Mouse (Mus musculus) kidney, adult 18-20 months (tissue): ENCODE measurements around the gene Sgpl1.
"Not testable (repeated sequence)": the region's sequence is repeated elsewhere in the genome, so short reads cannot be mapped to it uniquely, and the experiment has no call there.

Source experiments
- DNase-seq: peaks from one replicate; pipeline ENCODE4 v3.0.0; 2021

The Sgpl1 gene

DNA sequence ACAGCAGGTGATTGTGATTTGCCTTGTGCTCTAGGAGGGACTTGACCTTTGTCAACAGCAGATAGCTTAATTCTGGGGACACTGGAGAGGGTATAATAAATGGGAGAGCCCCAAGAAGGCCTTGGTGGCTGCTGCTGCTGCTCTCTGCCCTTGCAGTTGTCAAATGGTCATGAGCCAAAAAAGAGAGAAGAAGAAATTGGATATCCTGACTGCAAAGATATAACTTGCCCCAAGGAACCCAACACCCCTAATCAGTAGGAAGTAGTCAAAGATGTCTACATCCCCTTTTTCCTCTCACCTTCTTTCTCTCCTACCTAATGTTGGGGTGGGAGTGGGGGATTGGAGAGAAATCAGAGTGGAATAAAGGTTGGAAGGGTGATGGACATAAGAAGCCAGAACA is 4.6 kb upstream of the Sgpl1 start:
- DNase-seq: no peak

DNA sequence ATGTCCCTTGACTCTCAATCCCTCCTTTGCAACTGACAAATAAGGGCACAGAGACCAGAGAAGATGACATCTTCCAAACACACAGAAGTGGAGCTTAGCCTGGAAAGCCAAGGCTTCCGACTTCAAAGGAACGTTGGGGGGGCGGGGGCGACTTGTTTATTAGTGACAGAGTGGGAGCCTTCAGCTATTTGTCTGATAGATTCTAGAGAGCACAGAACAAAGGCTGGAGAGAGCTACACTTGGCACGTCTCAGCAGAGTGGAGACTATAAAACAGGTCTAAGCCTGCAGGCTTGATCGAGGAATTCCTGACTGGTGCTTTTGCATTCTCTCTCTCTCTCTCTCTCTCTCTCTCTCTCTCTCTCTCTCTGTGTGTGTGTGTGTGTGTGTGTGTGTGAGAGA is 3.1 kb upstream of the Sgpl1 start:
- no peak for DNase-seq

GRCm38 (mm10) chr10:61149476-61149875 is 2.0 kb upstream of the Sgpl1 start:
- DNase-seq: no peak

GRCm38 (mm10) chr10:61146807-61147156 is 721 bp downstream of the Sgpl1 start:
- no peak for DNase-seq

- DNase-seq: peak; percentile 59
Observed at GRCm38 (mm10) chr10:61146119-61146806, 1.2 kb downstream of the Sgpl1 start.

- no peak for DNase-seq
Observed at GRCm38 (mm10) chr10:61145766-61146118, 1.8 kb downstream of the Sgpl1 start.

DNA sequence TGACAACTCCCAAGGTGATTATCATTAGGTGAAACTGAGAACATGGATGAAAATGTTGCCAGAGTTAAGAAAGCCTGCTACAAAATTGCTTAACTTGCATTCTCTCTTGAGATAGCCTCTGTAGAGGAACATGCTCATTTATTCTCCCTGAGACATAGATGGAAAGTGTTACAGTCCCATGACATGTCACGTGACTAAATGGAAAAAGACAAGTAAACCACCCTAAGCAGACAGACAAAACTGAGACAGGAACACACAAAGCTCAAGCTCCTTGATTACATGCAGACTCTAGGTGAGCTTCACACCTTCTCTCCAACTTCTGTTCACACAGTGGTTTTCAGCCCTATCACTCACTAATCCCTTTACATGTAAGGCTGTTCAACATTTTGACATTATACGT is 4.2 kb downstream of the Sgpl1 start:
- no peak for DNase-seq

- no peak for DNase-seq
Observed at GRCm38 (mm10) chr10:61137567-61137966, 9.9 kb downstream of the Sgpl1 start.

- no peak for DNase-seq
Observed at GRCm38 (mm10) chr10:61135226-61135839, 12.2 kb downstream of the Sgpl1 start.

DNA sequence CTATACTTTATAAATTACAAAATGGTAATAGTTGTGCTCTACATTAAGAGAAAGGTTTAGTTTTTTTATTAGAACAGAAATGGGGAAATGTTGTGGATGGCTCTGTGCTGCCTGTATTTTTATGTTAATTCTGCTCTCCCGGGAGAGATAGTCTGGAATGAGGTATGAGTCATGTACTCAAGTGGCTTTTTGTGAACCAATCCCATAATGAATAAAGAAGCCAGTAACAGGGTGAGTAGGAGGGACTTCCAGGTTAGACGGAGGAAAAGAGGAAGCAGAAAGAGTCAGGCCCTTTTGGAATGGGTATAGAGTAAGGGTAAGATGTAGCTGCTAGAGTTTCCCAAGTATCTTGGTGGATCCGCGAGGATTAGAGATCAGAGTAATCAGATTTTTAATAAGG is 13.5 kb downstream of the Sgpl1 start:
- DNase-seq: no peak

- no peak for DNase-seq
Observed at GRCm38 (mm10) chr10:61130959-61131358, 16.5 kb downstream of the Sgpl1 start.

GRCm38 (mm10) chr10:61128701-61129365 is 18.7 kb downstream of the Sgpl1 start:
- no peak for DNase-seq

- no peak for DNase-seq
Observed at GRCm38 (mm10) chr10:61124462-61124861, 23.0 kb downstream of the Sgpl1 start.

- no peak for DNase-seq
Observed at GRCm38 (mm10) chr10:61123276-61123913, 24.1 kb downstream of the Sgpl1 start.

- not testable (repeated sequence) for DNase-seq
Observed at GRCm38 (mm10) chr10:61121732-61122131, 25.8 kb downstream of the Sgpl1 start.

DNA sequence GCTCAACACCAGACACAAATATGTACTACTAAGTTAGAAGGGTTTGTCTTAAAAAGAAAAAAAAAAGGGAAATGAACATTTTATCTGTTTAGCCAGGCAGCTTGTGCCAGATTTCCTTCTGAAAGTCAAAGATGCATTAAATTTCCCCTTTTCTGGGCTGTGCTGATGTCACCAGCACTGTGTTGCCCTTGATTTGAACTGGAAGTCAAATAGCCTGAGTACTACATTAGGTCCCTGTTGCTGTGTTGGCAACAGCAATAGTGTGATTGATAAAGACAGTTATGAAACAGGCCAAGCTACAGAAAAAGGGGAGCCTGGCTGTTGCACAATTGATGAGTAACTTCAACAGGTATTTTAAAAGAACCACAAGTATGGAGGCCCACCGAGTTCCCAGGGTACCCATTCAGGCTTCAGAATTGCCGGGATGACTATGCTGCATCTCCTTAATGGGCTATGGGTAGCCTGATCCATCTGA is 33.2 kb downstream of the Sgpl1 start:
- DNase-seq: no peak

- DNase-seq: no peak
Observed at GRCm38 (mm10) chr10:61103564-61104114, 43.9 kb downstream of the Sgpl1 start.

- no peak for DNase-seq
Observed at GRCm38 (mm10) chr10:61091866-61092265, 55.6 kb downstream of the Sgpl1 start.

- peak; percentile 93 for DNase-seq
Observed at GRCm38 (mm10) chr10:61089170-61090142, 58.0 kb downstream of the Sgpl1 start, which contains the start of gene Pcbd1. Pcbd1 (plus strand) TSS chr10:61089331.

DNA sequence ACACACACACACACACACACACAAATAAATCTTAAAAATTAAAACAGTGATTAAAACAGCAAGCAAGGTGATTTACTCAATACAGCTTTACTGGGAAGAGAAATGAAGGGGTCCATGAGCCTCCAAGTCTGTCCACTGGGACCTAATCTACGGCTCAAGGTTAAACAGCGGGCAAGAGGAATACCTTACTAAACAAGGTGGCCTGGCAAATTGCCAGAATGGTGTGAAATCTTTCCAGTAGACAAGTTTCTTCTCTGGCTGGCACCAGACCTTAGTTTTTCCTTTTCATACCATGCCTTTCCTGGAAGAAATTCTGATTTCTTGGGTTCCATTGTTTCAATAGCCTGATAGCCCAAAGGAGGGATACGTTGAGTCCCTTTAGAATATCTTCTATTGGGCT is 59.0 kb downstream of the Sgpl1 start:
- no peak for DNase-seq

GRCm38 (mm10) chr10:61086502-61086901 is 61.0 kb downstream of the Sgpl1 start:
- DNase-seq: no peak

DNA sequence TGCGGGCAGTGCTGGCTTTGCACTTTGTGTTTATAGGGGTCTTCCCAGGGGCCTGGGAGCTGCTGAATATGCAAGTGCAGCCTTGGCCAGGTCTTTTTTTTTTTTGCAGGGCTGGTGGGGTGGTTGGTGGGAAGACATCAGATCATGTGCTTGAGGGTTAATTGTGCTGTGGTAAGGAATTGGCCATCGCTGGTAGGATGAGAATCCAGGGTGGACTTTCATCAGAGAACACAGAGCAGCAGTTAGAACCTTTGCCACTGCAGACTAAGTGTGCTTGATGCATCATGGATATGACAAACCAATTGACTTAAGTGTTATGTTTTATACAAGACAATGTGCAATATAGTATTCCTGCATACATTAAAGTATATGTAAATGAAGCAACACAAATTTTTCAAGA is 62.1 kb downstream of the Sgpl1 start:
- no peak for DNase-seq
